Mouse (Mus musculus) CH12.LX (cell line): ENCODE data around the gene Arhgap45. TPM values are rescaled to one million over a fixed set of nuclear protein-coding genes. Genes with fewer than 3 reads are reported as not detected.
A peak's percentile ranks its signal among the peaks of the same experiment; 100 is the strongest.

Experiments
- DNase-seq: peaks from one replicate; pipeline ENCODE4 v3.0.0-alpha.2; 2013; ENCODE audit errors: extremely low read depth
- H3K27ac ChIP-seq: 2 replicates; pipeline ENCODE4 v1.5.1; 2012; ENCODE audit warnings: low read depth, mild to moderate bottlenecking, control low read depth, moderate library complexity; ENCODE audit not compliant: insufficient read depth
- H3K27me3 ChIP-seq: replicated peaks from 2 replicates; pipeline ENCODE3; 2012; ENCODE audit warnings: inconsistent platforms
- H3K36me3 ChIP-seq, 2 experiments: replicated peaks in 1 of 2; 2 replicates each; pipeline versions ENCODE3 to v1.6.1; 2012; ENCODE audit warnings: inconsistent platforms in 1 of 2, low read length in 1 of 2, mild to moderate bottlenecking in 1 of 2, mixed read lengths in 1 of 2, moderate library complexity in 1 of 2; ENCODE audit not compliant: control insufficient read depth in 1 of 2, insufficient read depth in 1 of 2
- H3K4me1 ChIP-seq, 2 experiments: 2 replicates each; pipeline ENCODE4 v1.6.1; 2012; ENCODE audit warnings: inconsistent platforms in 1 of 2, moderate library complexity in 1 of 2; ENCODE audit not compliant: insufficient read depth in 2 of 2, control insufficient read depth in 1 of 2
- H3K4me2 ChIP-seq: 2 replicates; pipeline ENCODE4 v1.6.1; 2012; ENCODE audit warnings: low read depth, mild to moderate bottlenecking, control low read depth; ENCODE audit not compliant: poor library complexity, insufficient read depth, severe bottlenecking
- H3K4me3 ChIP-seq, 3 experiments: fragments of 150-350 bp in 1 of 3; sonication (generic) in 1 of 3; replicated peaks in 1 of 3; 2 replicates each; pipeline versions ENCODE3 to v1.5.1; 2011 to 2012; ENCODE audit warnings: low read depth in 2 of 3, low read length in 2 of 3, mild to moderate bottlenecking in 2 of 3, moderate library complexity in 2 of 3, control low read depth in 1 of 3, improper control_type of control experiment in 1 of 3, inconsistent platforms in 1 of 3, mixed read lengths in 1 of 3; ENCODE audit not compliant: poor library complexity in 1 of 3
- H3K79me2 ChIP-seq: replicated peaks from 2 replicates; pipeline ENCODE4 v1.6.1; 2012; ENCODE audit warnings: mild to moderate bottlenecking, moderate library complexity; ENCODE audit not compliant: control insufficient read depth, poor library complexity, insufficient read depth, severe bottlenecking; ENCODE audit errors: extremely low read depth
- H3K9ac ChIP-seq: 2 replicates; pipeline ENCODE4 v1.6.1; 2012; ENCODE audit warnings: low read depth, mild to moderate bottlenecking, control low read depth, moderate library complexity; ENCODE audit not compliant: insufficient read depth
- H3K9me3 ChIP-seq: replicated peaks from 2 replicates; pipeline ENCODE3; 2012; ENCODE audit warnings: low read length, inconsistent platforms, mixed read lengths
- CHD2 ChIP-seq: IDR thresholded peaks from 2 replicates; pipeline ENCODE4 v1.6.1; 2011; ENCODE audit warnings: low read length, improper control_type of control experiment
- E2F4 ChIP-seq: IDR thresholded peaks from 2 replicates; pipeline ENCODE4 v1.6.1; 2011; ENCODE audit warnings: low read depth, low read length, improper control_type of control experiment; ENCODE audit not compliant: insufficient replicate concordance
- ETS1 ChIP-seq: conservative IDR thresholded peaks from 2 replicates; pipeline ENCODE4 v1.6.1; 2012; ENCODE audit warnings: low read depth, mild to moderate bottlenecking, inconsistent platforms, low read length, improper control_type of control experiment, moderate library complexity
- GABPA ChIP-seq: IDR thresholded peaks from 2 replicates; pipeline ENCODE4 v1.6.1; 2012; ENCODE audit warnings: low read depth, low read length, improper control_type of control experiment, inconsistent platforms; ENCODE audit not compliant: insufficient replicate concordance
- IRF4 ChIP-seq: IDR thresholded peaks from 2 replicates; pipeline ENCODE4 v1.6.1; 2014; ENCODE audit warnings: low read depth, mild to moderate bottlenecking, inconsistent platforms, low read length, improper control_type of control experiment
- JUN ChIP-seq: IDR thresholded peaks from 2 replicates; pipeline ENCODE4 v1.6.1; 2011; ENCODE audit warnings: low read depth, mild to moderate bottlenecking, low read length, improper control_type of control experiment, moderate library complexity; ENCODE audit not compliant: insufficient read depth
- JUND ChIP-seq: conservative IDR thresholded peaks from 2 replicates; pipeline ENCODE4 v1.6.1; 2011; ENCODE audit warnings: low read depth, low read length, improper control_type of control experiment
- MAFK ChIP-seq: IDR thresholded peaks from 2 replicates; pipeline ENCODE4 v1.6.1; 2011; ENCODE audit warnings: low read length, improper control_type of control experiment; ENCODE audit not compliant: insufficient replicate concordance
- MAX ChIP-seq: IDR thresholded peaks from 2 replicates; pipeline ENCODE4 v1.6.1; 2011; ENCODE audit warnings: low read length, improper control_type of control experiment
- MXI1 ChIP-seq: IDR thresholded peaks from 2 replicates; pipeline ENCODE4 v1.6.1; 2011; ENCODE audit warnings: mild to moderate bottlenecking, low read depth, low read length, improper control_type of control experiment
- NRF1 ChIP-seq: IDR thresholded peaks from 2 replicates; pipeline ENCODE4 v1.6.1; 2014; ENCODE audit warnings: low read depth, mild to moderate bottlenecking, inconsistent platforms, low read length, improper control_type of control experiment, moderate library complexity
- POLR2AphosphoS2 ChIP-seq: IDR thresholded peaks from 2 replicates; pipeline ENCODE4 v1.6.1; 2011; ENCODE audit warnings: low read depth, low read length, improper control_type of control experiment
- RCOR1 ChIP-seq: conservative IDR thresholded peaks from 2 replicates; pipeline ENCODE4 v1.6.1; 2012; ENCODE audit warnings: low read depth, mild to moderate bottlenecking, inconsistent platforms, low read length, improper control_type of control experiment
- SIN3A ChIP-seq: IDR thresholded peaks from 2 replicates; pipeline ENCODE4 v1.6.1; 2012; ENCODE audit warnings: low read length, improper control_type of control experiment, inconsistent platforms
- ZC3H11A ChIP-seq: IDR thresholded peaks from 2 replicates; pipeline ENCODE4 v1.6.1; 2012; ENCODE audit warnings: low read depth, mild to moderate bottlenecking, inconsistent platforms, low read length, improper control_type of control experiment
- dilution Hi-C: fragments of 300-500 bp; cut with MboI; formaldehyde crosslinking; loops from 2 replicates; pipeline ENCODE4 v1.14.3; 2020; ENCODE audit warnings: low sequenced_read_pairs; ENCODE audit not compliant: extremely low pct_unique_long_range_greater_than_20kb, extremely low pct_ligation_motif_present
- in situ Hi-C: fragments of 300-500 bp; cut with MboI; formaldehyde crosslinking; loops from 3 replicates; pipeline ENCODE4 v1.14.3; 2019; ENCODE audit warnings: low sequenced_read_pairs, low pct_ligation_motif_present, low pct_unique_long_range_greater_than_20kb, mixed read lengths
- polyA plus RNA-seq: library from polyadenylated mRNA; unstranded; fragments of >175 nt; gene quantifications from 2 replicates; pipeline ENCODE4 v1.2.1, GENCODE M21; 2012; ENCODE audit warnings: low read depth; ENCODE audit not compliant: insufficient read length
- total RNA-seq, 2 experiments: library from RNA; depleted of rRNA; stranded (reverse); fragments of 300-350 nt in 1 of 2; fragments of >200 nt in 1 of 2; gene quantifications; 2 replicates each; pipeline ENCODE4 v1.2.3; 2012 to 2014

The Arhgap45 gene
- total and polyA plus RNA-seq, 3 experiments = 10.3 to 25.9 (median 20.2) TPM

DNA sequence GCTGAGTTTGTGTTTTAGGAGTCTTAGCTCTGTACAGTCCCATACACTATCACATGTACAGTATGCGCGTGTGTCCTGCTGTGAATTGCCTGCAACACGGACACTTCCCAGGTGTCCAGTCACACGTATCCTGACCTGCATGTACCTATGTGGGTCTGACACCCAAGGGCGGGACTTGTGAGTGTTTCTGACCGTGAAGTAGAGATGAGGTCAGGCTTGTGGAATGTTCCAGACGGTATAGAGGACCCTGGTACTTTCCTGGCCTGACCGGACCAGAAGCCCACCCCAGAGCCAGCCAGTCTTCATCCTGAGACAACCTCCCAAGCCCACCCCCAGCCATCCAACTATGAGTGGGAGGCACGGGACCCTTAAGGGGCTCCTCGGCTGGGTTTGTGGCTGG is 870 bp upstream of the Arhgap45 start:
- dilution Hi-C loops = no loop called here
- H3K27ac ChIP-seq = no peak overlapping the region
- no peak for DNase-seq
- peaks cover 37 to 75% of the 10 kb centered on the region in 2 experiments for H3K36me3 ChIP-seq
- no peaks in the 10 kb centered on the region for H3K9me3 ChIP-seq
- no peaks in the 10 kb centered on the region for H3K27me3 ChIP-seq
- no peak overlapping the region for H3K4me2 ChIP-seq
- TF ChIP-seq ETS1 (no peak), E2F4 (no peak), IRF4 (no peak)
- H3K4me1 ChIP-seq = peaks cover 12 to 34% of the 10 kb centered on the region in 2 experiments
- H3K4me3 ChIP-seq = no peak overlapping the region
- in situ Hi-C loops = no loop called here
- H3K9ac ChIP-seq = no peak overlapping the region
- H3K79me2 ChIP-seq = peaks cover 8% of the 10 kb centered on the region

DNA sequence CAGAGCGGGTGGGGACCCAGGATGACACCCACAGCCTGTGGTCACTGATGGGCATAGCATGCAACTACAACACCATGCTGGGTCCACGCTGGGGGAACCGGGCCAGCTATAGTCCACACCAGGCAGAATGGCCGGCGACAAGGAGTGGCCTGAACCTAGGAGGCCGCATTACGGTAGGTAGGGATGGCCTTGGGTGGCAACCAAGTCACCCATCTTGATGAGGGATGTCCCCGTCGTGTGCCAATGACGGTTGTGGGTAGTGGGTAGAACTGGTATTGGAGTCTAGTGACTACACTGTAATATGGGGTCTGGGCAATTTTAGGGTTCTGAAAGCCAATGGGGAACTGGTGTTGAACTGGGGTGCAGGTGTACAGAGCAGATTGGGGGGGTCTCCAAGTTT is 478 bp downstream of the Arhgap45 start:
- DNase-seq = no peak
- Histone ChIP-seq H3K9ac (peak overlapping the region; percentile 86), H3K36me3 (peaks cover 40 to 75% of the 10 kb centered on the region in 2 experiments), H3K9me3 (no peaks in the 10 kb centered on the region)
- dilution Hi-C loops = no loop called here
- TF ChIP-seq GABPA = no peak
- no peak for TF ChIP-seq CHD2
- no peak for TF ChIP-seq JUN
- no peak for TF ChIP-seq MAFK
- TF ChIP-seq RCOR1 = no peak
- TF ChIP-seq JUND = no peak
- TF ChIP-seq POLR2AphosphoS2 = no peak
- TF ChIP-seq NRF1 = no peak
- no peak for TF ChIP-seq MAX
- TF ChIP-seq ETS1 = no peak
- no peak for TF ChIP-seq SIN3A
- no peak for TF ChIP-seq ZC3H11A
- TF ChIP-seq MXI1 = no peak
- TF ChIP-seq, all 38 proteins: peak for 0
- no peaks in the 10 kb centered on the region for H3K27me3 ChIP-seq
- peak overlapping the region; percentile 77 to 81 (median 80) for H3K4me3 ChIP-seq
- peak overlapping the region; percentile 44 for H3K27ac ChIP-seq
- peaks cover 12 to 34% of the 10 kb centered on the region in 2 experiments for H3K4me1 ChIP-seq
- in situ Hi-C loops = no loop called here
- H3K4me2 ChIP-seq = peak overlapping the region; percentile 85
- peaks cover 8% of the 10 kb centered on the region for H3K79me2 ChIP-seq
